Mouse (Mus musculus) liver, postnatal 0 days (tissue): ENCODE measurements at regions not wholly inside any gene's neighbourhood (a gene's known extent, or its start where the extent isn't known, plus 50 kb on each side); places are given as distances from the start of the nearest gene placed in this dataset.

Source experiments
- CTCF ChIP-seq: sonication (generic); IDR thresholded peaks from 2 replicates; pipeline ENCODE4 v1.5.1; 2016; ENCODE audit warnings: antibody characterized with exemption, low read depth
- EP300 ChIP-seq: IDR thresholded peaks from 2 replicates; pipeline ENCODE4 v1.6.1; 2016; ENCODE audit warnings: antibody characterized with exemption, low read depth, mild to moderate bottlenecking

DNA sequence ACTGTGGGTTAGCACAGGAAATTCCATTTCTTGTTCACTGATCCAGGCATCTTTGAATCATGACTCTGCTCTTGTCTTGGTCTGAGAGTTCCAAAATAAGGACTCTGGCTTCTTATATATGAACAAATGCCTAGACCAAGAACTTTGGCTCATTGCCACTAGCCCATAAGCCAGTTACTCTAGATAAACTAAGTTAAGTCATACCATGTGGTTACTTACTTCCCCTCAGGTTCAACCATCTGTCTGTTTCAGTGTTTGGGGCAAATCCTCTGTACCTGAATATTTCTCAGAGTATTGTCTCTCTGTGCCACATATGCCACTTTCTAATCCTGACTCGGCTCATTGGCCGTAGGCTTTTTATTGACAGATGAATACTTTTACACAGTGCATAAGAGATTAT, 454.7 kb upstream of the Tbl1xr1 start:
- no peak for TF ChIP-seq CTCF
- TF ChIP-seq EP300, result no peak
